Mouse (Mus musculus) ES-Bruce4 (cell line): ENCODE results near the gene 1700012B07Rik.

ENCODE experiments used
- CTCF ChIP-seq: IDR thresholded peaks from one replicate; pipeline ENCODE4 v1.8.1; 2011; ENCODE audit warnings: low read depth, low read length
- POLR2A ChIP-seq: IDR thresholded peaks from one replicate; pipeline ENCODE4 v1.8.1; 2011; ENCODE audit warnings: low read length; ENCODE audit not compliant: insufficient read depth

GRCm38 (mm10) chr11:109872674-109873073 is 44.8 kb upstream of the 1700012B07Rik start:
- TF ChIP-seq CTCF (no peak), POLR2A (no peak)
